Mouse (Mus musculus) midbrain, embryonic 16.5 days (tissue): Measurements from ENCODE around the gene Pde6c. TPM values are rescaled to one million over a fixed set of nuclear protein-coding genes. Genes with fewer than 3 reads are reported as not detected.

Experiments
- ATAC-seq: fragments of 200-750 bp; cut with Nextera tagmentation; 2 replicates; pipeline ENCODE4 v1.8.0; 2017; ENCODE audit warnings: moderate TSS enrichment
- H3K27ac ChIP-seq: fragments of 300-500 bp; sonication (generic); 2 replicates; pipeline ENCODE4 v1.5.1; 2014; ENCODE audit warnings: mild to moderate bottlenecking, low read length, mixed read lengths
- H3K27me3 ChIP-seq: fragments of 300-500 bp; sonication (generic); 2 replicates; pipeline ENCODE4 v1.6.1; 2014; ENCODE audit warnings: low read depth, low read length, mixed read lengths; ENCODE audit not compliant: control insufficient read depth, insufficient read depth
- H3K36me3 ChIP-seq: fragments of 300-500 bp; sonication (generic); 2 replicates; pipeline ENCODE4 v1.6.1; 2014; ENCODE audit warnings: mild to moderate bottlenecking, low read length, moderate library complexity, mixed read lengths; ENCODE audit not compliant: control insufficient read depth, insufficient read depth
- H3K4me1 ChIP-seq: fragments of 300-500 bp; sonication (generic); 2 replicates; pipeline ENCODE4 v1.6.1; 2014; ENCODE audit warnings: mild to moderate bottlenecking, low read length, mixed read lengths; ENCODE audit not compliant: control insufficient read depth, insufficient read depth
- H3K4me2 ChIP-seq: fragments of 300-500 bp; sonication (generic); 2 replicates; pipeline ENCODE4 v1.6.1; 2014; ENCODE audit warnings: mild to moderate bottlenecking, low read length, mixed read lengths
- H3K4me3 ChIP-seq: fragments of 300-500 bp; sonication (generic); 2 replicates; pipeline ENCODE4 v1.5.1; 2014; ENCODE audit warnings: low read depth, mild to moderate bottlenecking, low read length, moderate library complexity, mixed read lengths
- H3K9ac ChIP-seq: fragments of 300-500 bp; sonication (generic); 2 replicates; pipeline ENCODE4 v1.6.1; 2014; ENCODE audit warnings: low read depth, low read length, mixed read lengths
- H3K9me3 ChIP-seq: fragments of 300-500 bp; sonication (generic); replicated peaks from 2 replicates; pipeline ENCODE4 v1.6.1; 2014; ENCODE audit warnings: mild to moderate bottlenecking, low read length, mixed read lengths; ENCODE audit not compliant: control insufficient read depth, poor library complexity, severe bottlenecking
- WGBS: fragments of 180-500 bp; shearing (Covaris S2); extraction: QIAGEN DNeasy Blood & Tissue Kit; methylation state at CpG from one replicate; pipeline ENCODE4 v1.1.7; 2014; 5-methylcytosine and 5-hydroxymethylcytosine counted together
- polyA plus RNA-seq: library from polyadenylated mRNA; unstranded; fragments of >200 nt; fragmentation: Nextera tagmentation; extraction: Ambion mirVana; gene quantifications from 2 replicates; pipeline ENCODE4 v1.2.1, GENCODE M21; 2015

The Pde6c gene
- 0.24 TPM in 1 of 2 replicates, not detected in the other for polyA plus RNA-seq

- Histone ChIP-seq H3K4me2 (no peak within 1 kb of the TSS), H3K9me3 (no peaks in the 10 kb centered on the region), H3K4me1 (no peaks in the 10 kb centered on the region), H3K4me3 (no peak within 1 kb of the TSS), H3K36me3 (no peaks in the 10 kb centered on the region), H3K27me3 (no peaks in the 10 kb centered on the region), H3K27ac (no peak within 1 kb of the TSS), H3K9ac (no peak within 1 kb of the TSS)
- WGBS, result 71% methylated on average over 6 of the region's 6 CpGs
- no peak for ATAC-seq
These were observed at the start of gene Pde6c for GRCm38 (mm10) chr19:38132481-38132880. TSS of gene Pde6c (plus strand) at chr19:38132781.

GRCm38 (mm10) chr19:38082931-38083525, 49.6 kb upstream of the Pde6c start:
- Histone ChIP-seq H3K27me3 (no peaks in the 10 kb centered on the region), H3K4me2 (no peak overlapping the region), H3K9ac (no peak overlapping the region), H3K4me1 (no peaks in the 10 kb centered on the region), H3K9me3 (no peaks in the 10 kb centered on the region), H3K36me3 (no peaks in the 10 kb centered on the region), H3K27ac (no peak overlapping the region), H3K4me3 (no peak overlapping the region)
- no peak for ATAC-seq
- 80% methylated on average over 5 of the region's 5 CpGs for WGBS

GRCm38 (mm10) chr19:38085841-38086240, 46.7 kb upstream of the Pde6c start:
- Histone ChIP-seq H3K4me1 (no peaks in the 10 kb centered on the region), H3K27me3 (no peaks in the 10 kb centered on the region), H3K9ac (no peak overlapping the region), H3K9me3 (no peaks in the 10 kb centered on the region), H3K36me3 (no peaks in the 10 kb centered on the region), H3K4me3 (no peak overlapping the region), H3K4me2 (no peak overlapping the region), H3K27ac (no peak overlapping the region)
- WGBS, result 88% methylated on average over 4 of the region's 4 CpGs
- no peak for ATAC-seq

- no peak overlapping the region for H3K9ac ChIP-seq
- H3K4me3 ChIP-seq, result no peak overlapping the region
- peak; percentile 68; the same call in 1 of the 2 replicates for ATAC-seq
- H3K36me3 ChIP-seq, result no peaks in the 10 kb centered on the region
- no peak overlapping the region for H3K27ac ChIP-seq
- H3K27me3 ChIP-seq, result no peaks in the 10 kb centered on the region
- no peak overlapping the region for H3K4me2 ChIP-seq
- H3K9me3 ChIP-seq, result no peaks in the 10 kb centered on the region
- no peaks in the 10 kb centered on the region for H3K4me1 ChIP-seq
- WGBS, result 54% methylated on average over 11 of the region's 11 CpGs
These were observed 45.5 kb upstream of the Pde6c start for GRCm38 (mm10) chr19:38086948-38087551.

GRCm38 (mm10) chr19:38089358-38089757, 43.2 kb upstream of the Pde6c start:
- no peak overlapping the region for H3K9ac ChIP-seq
- ATAC-seq, result no peak
- H3K4me2 ChIP-seq, result no peak overlapping the region
- no peaks in the 10 kb centered on the region for H3K27me3 ChIP-seq
- H3K36me3 ChIP-seq, result no peaks in the 10 kb centered on the region
- H3K4me3 ChIP-seq, result no peak overlapping the region
- no peaks in the 10 kb centered on the region for H3K9me3 ChIP-seq
- no peaks in the 10 kb centered on the region for H3K4me1 ChIP-seq
- 82% methylated on average over 8 of the region's 8 CpGs for WGBS
- no peak overlapping the region for H3K27ac ChIP-seq

- H3K4me3 ChIP-seq, result no peak overlapping the region
- ATAC-seq, result no peak
- 45% methylated on average over 4 of the region's 4 CpGs for WGBS
- H3K36me3 ChIP-seq, result no peaks in the 10 kb centered on the region
- H3K4me1 ChIP-seq, result no peaks in the 10 kb centered on the region
- H3K27me3 ChIP-seq, result peaks cover 9% of the 10 kb centered on the region
- no peaks in the 10 kb centered on the region for H3K9me3 ChIP-seq
- H3K9ac ChIP-seq, result no peak overlapping the region
- H3K4me2 ChIP-seq, result no peak overlapping the region
- H3K27ac ChIP-seq, result no peak overlapping the region
These were observed 41.0 kb upstream of the Pde6c start for GRCm38 (mm10) chr19:38091512-38091985.

GRCm38 (mm10) chr19:38096231-38096630, 36.4 kb upstream of the Pde6c start:
- ATAC-seq, result no peak
- Histone ChIP-seq H3K4me2 (no peak overlapping the region), H3K9me3 (no peaks in the 10 kb centered on the region), H3K36me3 (no peaks in the 10 kb centered on the region), H3K27me3 (peaks cover 34% of the 10 kb centered on the region), H3K4me3 (no peak overlapping the region), H3K27ac (no peak overlapping the region), H3K4me1 (peaks cover 7% of the 10 kb centered on the region), H3K9ac (no peak overlapping the region)
- WGBS, result 13% methylated on average over 4 of the region's 4 CpGs

GRCm38 (mm10) chr19:38096858-38097758, 35.5 kb upstream of the Pde6c start, which contains the start of gene Ffar4:
TSS of gene Ffar4 (plus strand) at chr19:38097071.
- ATAC-seq, result peak; percentile 75
- under 1% methylated on average over 77 of the region's 77 CpGs for WGBS
- Histone ChIP-seq H3K9ac (peak within 1 kb of the TSS; percentile 54), H3K4me1 (peaks cover 7% of the 10 kb centered on the region), H3K27ac (no peak within 1 kb of the TSS), H3K36me3 (no peaks in the 10 kb centered on the region), H3K9me3 (no peaks in the 10 kb centered on the region), H3K4me2 (peak within 1 kb of the TSS; percentile 78), H3K27me3 (peaks cover 34% of the 10 kb centered on the region), H3K4me3 (peak within 1 kb of the TSS; percentile 42)
